Mouse (Mus musculus) intestine, embryonic 14.5 days (tissue): Measurements from ENCODE around the gene Tmem87b. TPM values are rescaled to one million over a fixed set of nuclear protein-coding genes. Genes with fewer than 3 reads are reported as not detected.
A peak's percentile ranks its signal among the peaks of the same experiment; 100 is the strongest.

ENCODE experiments used
- ATAC-seq: fragments of 200-750 bp; cut with Nextera tagmentation; replicated peaks from 2 replicates; pipeline ENCODE4 v1.8.0; 2017; ENCODE audit warnings: low read depth, moderate number of reproducible peaks, moderate TSS enrichment, moderate library complexity; ENCODE audit not compliant: low FRiP score, low TSS enrichment
- DNase-seq: peaks from one replicate; pipeline ENCODE4 v3.0.0-alpha.2; 2018; ENCODE audit warnings: low spot score
- H3K27ac ChIP-seq: fragments of 300-500 bp; sonication (generic); 2 replicates; pipeline ENCODE4 v1.5.1; 2014; ENCODE audit warnings: low read depth, mild to moderate bottlenecking, control low read depth
- H3K27me3 ChIP-seq: fragments of 300-500 bp; sonication (generic); replicated peaks from 2 replicates; pipeline ENCODE4 v1.6.1; 2014; ENCODE audit warnings: low read length, control low read depth; ENCODE audit not compliant: control insufficient read depth, insufficient read depth
- H3K36me3 ChIP-seq: fragments of 300-500 bp; sonication (generic); 2 replicates; pipeline ENCODE4 v1.6.1; 2014; ENCODE audit warnings: low read length, control low read depth; ENCODE audit not compliant: control insufficient read depth, insufficient read depth
- H3K4me1 ChIP-seq: fragments of 300-500 bp; sonication (generic); replicated peaks from 2 replicates; pipeline ENCODE4 v1.6.1; 2014; ENCODE audit warnings: low read length, control low read depth, mixed read lengths; ENCODE audit not compliant: control insufficient read depth, insufficient read depth
- H3K4me2 ChIP-seq: fragments of 300-500 bp; sonication (generic); 2 replicates; pipeline ENCODE4 v1.6.1; 2014; ENCODE audit warnings: low read length
- H3K4me3 ChIP-seq: fragments of 300-500 bp; sonication (generic); 2 replicates; pipeline ENCODE4 v1.5.1; 2014; ENCODE audit warnings: low read depth, low read length, control low read depth, mixed read lengths
- H3K9ac ChIP-seq: fragments of 300-500 bp; sonication (generic); 2 replicates; pipeline ENCODE4 v1.6.1; 2014; ENCODE audit warnings: mild to moderate bottlenecking, low read length
- H3K9me3 ChIP-seq: fragments of 300-500 bp; sonication (generic); 2 replicates; pipeline ENCODE4 v1.6.1; 2016; ENCODE audit warnings: low read length, control low read depth; ENCODE audit not compliant: control insufficient read depth
- WGBS: fragments of 180-500 bp; shearing (Covaris S2); extraction: QIAGEN DNeasy Blood & Tissue Kit; methylation state at CpG from one replicate; pipeline ENCODE4 v1.1.7; 2014; 5-methylcytosine and 5-hydroxymethylcytosine counted together
- polyA plus RNA-seq: library from polyadenylated mRNA; unstranded; fragments of >200 nt; fragmentation: Nextera tagmentation; extraction: Ambion mirVana; gene quantifications from 2 replicates; pipeline ENCODE4 v1.2.1, GENCODE M21; 2014

The Tmem87b gene
- polyA plus RNA-seq, 1 experiment from 2014 or later, result 34.2 TPM

DNA sequence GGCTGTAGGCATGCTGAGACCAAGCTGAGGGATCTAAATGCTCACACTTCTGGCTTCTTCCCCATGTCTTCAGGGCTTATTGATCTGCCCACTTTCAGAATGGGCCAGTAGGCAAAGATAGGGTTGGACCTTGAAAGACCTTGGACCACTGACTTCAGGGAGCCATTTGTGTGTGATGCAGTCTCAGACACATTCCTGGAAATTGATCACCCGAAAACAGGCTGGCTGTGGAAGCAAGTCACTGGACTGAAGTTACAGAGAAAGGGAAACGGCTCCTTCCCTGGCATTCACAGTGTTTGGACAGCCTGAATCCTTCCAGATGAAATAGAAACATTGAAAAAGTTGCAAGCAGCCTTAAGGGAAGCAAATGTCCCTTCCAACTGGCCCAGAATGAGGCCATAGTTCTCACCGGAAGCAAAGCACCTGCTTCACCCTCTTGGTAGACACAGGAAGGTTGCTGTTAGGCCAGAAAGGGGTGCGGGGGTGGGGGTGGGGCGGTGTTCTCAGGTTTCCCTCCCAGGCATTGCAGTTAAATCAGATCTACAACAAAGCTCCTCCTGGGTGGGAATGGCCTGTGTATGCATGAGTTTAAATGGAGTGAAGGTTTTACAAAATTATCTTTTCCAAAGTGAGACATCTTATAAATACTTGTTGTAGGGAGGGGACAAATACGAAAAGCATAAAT, 70.1 kb downstream of the Tmem87b start:
- Histone ChIP-seq H3K27ac (no peak overlapping the region), H3K9me3 (no peaks in the 10 kb centered on the region; the same call in 1 of the 2 replicates), H3K36me3 (no peaks in the 10 kb centered on the region), H3K27me3 (no peaks in the 10 kb centered on the region), H3K4me2 (no peak overlapping the region), H3K9ac (no peak overlapping the region), H3K4me1 (no peaks in the 10 kb centered on the region), H3K4me3 (no peak overlapping the region)
- 61% methylated on average over 6 of the region's 6 CpGs for WGBS
- DNase-seq (no peak), ATAC-seq (no peak)

GRCm38 (mm10) chr2:128890661-128891335, 72.9 kb downstream of the Tmem87b start:
- ATAC-seq (no peak), DNase-seq (no peak)
- H3K9ac ChIP-seq, result no peak overlapping the region
- no peaks in the 10 kb centered on the region; the same call in 1 of the 2 replicates for H3K9me3 ChIP-seq
- no peaks in the 10 kb centered on the region for H3K4me1 ChIP-seq
- WGBS, result 87% methylated on average over 4 of the region's 4 CpGs
- no peak overlapping the region for H3K4me2 ChIP-seq
- H3K4me3 ChIP-seq, result no peak overlapping the region
- H3K27me3 ChIP-seq, result no peaks in the 10 kb centered on the region
- no peak overlapping the region for H3K27ac ChIP-seq
- H3K36me3 ChIP-seq, result no peaks in the 10 kb centered on the region

GRCm38 (mm10) chr2:128892180-128892721, 74.3 kb downstream of the Tmem87b start:
- H3K4me2 ChIP-seq, result peak overlapping the region; percentile 64
- no peak overlapping the region for H3K9ac ChIP-seq
- no peaks in the 10 kb centered on the region; the same call in 1 of the 2 replicates for H3K9me3 ChIP-seq
- peak; percentile 63 for ATAC-seq
- WGBS, result 4% methylated on average over 33 of the region's 37 CpGs
- H3K36me3 ChIP-seq, result no peaks in the 10 kb centered on the region
- no peak overlapping the region for H3K27ac ChIP-seq
- peak; percentile 70 for DNase-seq
- H3K4me3 ChIP-seq, result peak overlapping the region; percentile 33
- no peaks in the 10 kb centered on the region for H3K27me3 ChIP-seq
- H3K4me1 ChIP-seq, result no peaks in the 10 kb centered on the region

DNA sequence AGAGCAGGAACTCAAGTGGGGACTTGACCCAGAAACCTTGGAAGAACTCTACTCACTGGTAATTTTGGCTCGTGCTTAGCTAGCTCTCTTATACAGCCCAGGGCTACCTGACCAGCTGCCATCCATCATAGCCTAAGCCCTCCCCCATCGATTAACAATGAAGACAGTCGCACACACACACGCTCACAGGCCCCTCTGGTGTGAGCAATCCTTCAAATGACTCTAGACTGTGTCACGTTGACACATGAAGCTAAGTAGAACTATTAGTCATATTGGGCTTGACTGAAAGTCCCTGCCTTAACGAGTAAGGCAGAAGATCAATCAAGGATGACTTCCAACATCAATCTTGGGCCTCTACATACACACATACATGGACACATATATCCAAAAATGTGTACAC, 84.9 kb downstream of the Tmem87b start:
- Histone ChIP-seq H3K27me3 (no peaks in the 10 kb centered on the region), H3K4me3 (no peak overlapping the region), H3K4me1 (no peaks in the 10 kb centered on the region), H3K9ac (no peak overlapping the region), H3K4me2 (no peak overlapping the region), H3K36me3 (no peaks in the 10 kb centered on the region), H3K27ac (no peak overlapping the region), H3K9me3 (peaks cover 7% of the 10 kb centered on the region; the same call in 1 of the 2 replicates)
- 77% methylated on average over 6 of the region's 6 CpGs for WGBS
- no peak for DNase-seq
- ATAC-seq, result no peak

DNA sequence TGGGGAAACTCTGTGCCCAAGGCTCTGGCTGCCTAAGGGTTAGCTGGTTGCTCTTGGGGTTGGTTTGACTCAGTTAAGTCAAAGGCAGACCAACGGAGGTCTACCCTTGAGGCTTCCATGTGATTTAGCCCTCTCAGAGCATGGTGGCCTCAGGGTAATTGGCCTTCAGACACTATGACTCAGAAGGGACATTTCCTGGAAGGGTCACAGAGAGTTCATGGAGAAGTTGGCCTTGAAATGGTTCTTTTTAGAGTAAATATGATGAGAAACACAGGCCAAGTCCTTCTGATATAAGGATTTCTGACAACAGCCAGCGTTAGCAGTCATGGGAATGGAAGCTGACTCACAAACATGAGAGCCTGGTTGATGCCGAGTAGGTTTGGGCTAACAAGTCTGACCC, 85.7 kb downstream of the Tmem87b start:
- Histone ChIP-seq H3K36me3 (no peaks in the 10 kb centered on the region), H3K9me3 (peaks cover 7% of the 10 kb centered on the region; the same call in 1 of the 2 replicates), H3K4me2 (no peak overlapping the region), H3K27ac (no peak overlapping the region), H3K4me1 (no peaks in the 10 kb centered on the region), H3K27me3 (no peaks in the 10 kb centered on the region), H3K9ac (no peak overlapping the region), H3K4me3 (no peak overlapping the region)
- 84% methylated on average over 3 of the region's 3 CpGs for WGBS
- no peak for ATAC-seq
- no peak for DNase-seq

Other genes starting within 250 kb of the Tmem87b start
- not detected in 2 replicates for gene Spdye4c, start 226.9 kb upstream of the Tmem87b start, polyA plus RNA-seq
- 80.4 and 84.8 TPM in 2 replicates for gene Anapc1, start 130.7 kb upstream of the Tmem87b start, polyA plus RNA-seq
- 6.7 and 7.0 TPM in 2 replicates for gene Mertk, start 119.2 kb upstream of the Tmem87b start, polyA plus RNA-seq
- 6.4 and 7.0 TPM in 2 replicates for gene Fbln7, start 44.9 kb downstream of the Tmem87b start, polyA plus RNA-seq
- 10.2 and 11.5 TPM in 2 replicates for gene Zc3h8, start 126.0 kb downstream of the Tmem87b start, polyA plus RNA-seq
- 1.7 and 1.9 TPM in 2 replicates for gene Zc3h6, start 149.3 kb downstream of the Tmem87b start, polyA plus RNA-seq
- gene Gm10762, start 149.6 kb downstream of the Tmem87b start, polyA plus RNA-seq, result 13.5 and 14.9 TPM in 2 replicates
- gene Vinac1, start 230.1 kb downstream of the Tmem87b start, polyA plus RNA-seq, result 0.09 and 0.35 TPM in 2 replicates
- 16.2 and 17.5 TPM in 2 replicates for gene Ttl, start 247.8 kb downstream of the Tmem87b start, polyA plus RNA-seq